Mouse (Mus musculus) left cerebral cortex, adult 2 months (tissue): ENCODE data around the gene Cryba4. TPM values are rescaled to one million over a fixed set of nuclear protein-coding genes. Genes with fewer than 3 reads are reported as not detected.
A peak's percentile ranks its signal among the peaks of the same experiment; 100 is the strongest.

ENCODE experiments used
- DNase-seq, 2 experiments: peaks; one replicate each; pipeline ENCODE4 v3.0.0; 2021 to 2022; ENCODE audit warnings: low spot score in 2 of 2, mixed read lengths in 1 of 2; ENCODE audit errors: extremely low spot score in 1 of 2
- H3K27ac ChIP-seq: fragments of 200-600 bp; 2 replicates; pipeline ENCODE4 v1.8.1; 2022
- H3K4me3 ChIP-seq: fragments of 200-600 bp; 2 replicates; pipeline ENCODE4 v1.8.1; 2022
- CTCF ChIP-seq: fragments of 200-600 bp; IDR thresholded peaks from 2 replicates; pipeline ENCODE4 v1.8.1; 2022; ENCODE audit warnings: antibody characterized with exemption, mild to moderate bottlenecking, moderate library complexity
- intact Hi-C: fragments of 180-260 bp; cut with DNase I; formaldehyde crosslinking; loops from one replicate; pipeline ENCODE4 v1.15.1; 2025
- long read RNA-seq, 2 experiments: library from polyadenylated mRNA; stranded (forward); transcript quantifications; one replicate each; pipeline ENCODE4 v2.0.0; 2021; ENCODE audit warnings: borderline mapping rate in 2 of 2
- total RNA-seq, 2 experiments: library from RNA; stranded (reverse); gene quantifications; 2 replicates each; pipeline ENCODE4 v1.2.3; 2021

The Cryba4 gene
- under 1 TPM in 1 of 2 experiments, not detected in 1; 0.49 TPM for total RNA-seq
- long read RNA-seq, experiment 1, partial matches to known transcripts, result 0 of 1 reads
- long read RNA-seq, experiment 1, other reads (novel, unspliced or antisense), result 1 of 1 reads
- long read RNA-seq, experiment 2, partial matches to known transcripts, result 0 of 1 reads
- long read RNA-seq, experiment 2, other reads (novel, unspliced or antisense), result 0 of 1 reads

- no peak within 1 kb of the TSS for H3K27ac ChIP-seq
- DNase-seq, result no peak
- intact Hi-C loops, result no loop called here
- TF ChIP-seq CTCF, result no peak
- H3K4me3 ChIP-seq, result no peak within 1 kb of the TSS
Observed at GRCm38 (mm10) chr5:112252400-112252799, at the start of gene Cryba4. TSS of gene Cryba4 (minus strand) at chr5:112252518.

- no peak for DNase-seq
- H3K4me3 ChIP-seq, result no peak overlapping the region
- H3K27ac ChIP-seq, result no peak overlapping the region
- TF ChIP-seq CTCF, result peak; percentile 8
- intact Hi-C loops, result no loop called here
Observed at GRCm38 (mm10) chr5:112301694-112302093, 49.4 kb upstream of the Cryba4 start.

DNA sequence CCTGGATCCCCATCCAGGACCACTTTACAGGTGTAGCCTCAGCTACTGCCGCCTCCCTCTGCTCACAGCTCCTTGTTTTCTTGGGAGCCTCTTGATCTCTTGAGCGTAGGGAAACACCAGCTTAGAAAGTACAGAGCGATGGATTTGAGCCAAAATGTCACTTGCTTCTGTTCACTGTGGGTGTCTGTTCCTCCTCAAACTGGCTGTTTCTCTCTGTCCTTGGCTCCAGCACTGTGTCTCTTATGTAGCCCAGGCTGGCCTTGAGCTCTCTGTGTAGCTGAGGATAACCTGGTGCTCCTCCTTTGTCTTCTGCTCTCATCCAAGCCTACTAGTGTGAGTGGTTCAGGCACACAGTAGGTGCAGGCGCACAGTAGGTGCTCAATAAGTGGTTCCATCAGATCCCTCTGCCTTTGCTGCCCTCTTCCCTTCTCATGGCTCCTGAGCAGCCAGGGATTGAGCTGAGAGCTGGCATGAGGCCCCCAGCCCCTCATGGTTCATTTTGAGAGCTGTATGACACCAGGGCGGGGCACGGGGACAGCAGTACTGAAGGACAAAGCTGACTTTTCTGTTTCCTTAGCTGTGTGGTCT is 48.5 kb upstream of the Cryba4 start:
- H3K4me3 ChIP-seq, result no peak overlapping the region
- DNase-seq, result no peak
- intact Hi-C loops, result no loop called here
- TF ChIP-seq CTCF, result no peak
- H3K27ac ChIP-seq, result no peak overlapping the region

GRCm38 (mm10) chr5:112300112-112300511 is 47.8 kb upstream of the Cryba4 start:
- no peak overlapping the region for H3K27ac ChIP-seq
- no peak for TF ChIP-seq CTCF
- intact Hi-C loops, result no loop called here
- H3K4me3 ChIP-seq, result no peak overlapping the region
- DNase-seq, result no peak

DNA sequence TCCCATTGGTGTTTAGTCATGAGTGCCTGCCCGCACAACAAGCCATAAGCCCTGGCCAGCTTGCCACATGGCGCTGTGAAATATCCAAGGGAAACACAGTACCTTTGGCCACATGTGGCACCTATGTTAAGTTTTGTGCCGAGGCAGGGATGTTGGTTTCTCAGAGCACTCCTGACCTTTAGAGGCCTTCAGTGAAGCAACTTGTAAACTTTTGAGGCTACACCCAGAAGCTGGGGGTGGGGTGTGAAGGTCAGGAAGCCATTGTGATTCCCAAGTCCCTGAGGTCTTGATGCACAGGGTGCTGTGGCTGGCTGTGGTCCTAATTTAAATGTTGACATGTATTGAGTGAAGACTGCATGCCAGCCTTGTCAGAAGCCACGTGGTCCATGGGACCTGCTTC is 47.1 kb upstream of the Cryba4 start:
- no peak overlapping the region for H3K27ac ChIP-seq
- TF ChIP-seq CTCF, result no peak
- intact Hi-C loops, result no loop called here

DNA sequence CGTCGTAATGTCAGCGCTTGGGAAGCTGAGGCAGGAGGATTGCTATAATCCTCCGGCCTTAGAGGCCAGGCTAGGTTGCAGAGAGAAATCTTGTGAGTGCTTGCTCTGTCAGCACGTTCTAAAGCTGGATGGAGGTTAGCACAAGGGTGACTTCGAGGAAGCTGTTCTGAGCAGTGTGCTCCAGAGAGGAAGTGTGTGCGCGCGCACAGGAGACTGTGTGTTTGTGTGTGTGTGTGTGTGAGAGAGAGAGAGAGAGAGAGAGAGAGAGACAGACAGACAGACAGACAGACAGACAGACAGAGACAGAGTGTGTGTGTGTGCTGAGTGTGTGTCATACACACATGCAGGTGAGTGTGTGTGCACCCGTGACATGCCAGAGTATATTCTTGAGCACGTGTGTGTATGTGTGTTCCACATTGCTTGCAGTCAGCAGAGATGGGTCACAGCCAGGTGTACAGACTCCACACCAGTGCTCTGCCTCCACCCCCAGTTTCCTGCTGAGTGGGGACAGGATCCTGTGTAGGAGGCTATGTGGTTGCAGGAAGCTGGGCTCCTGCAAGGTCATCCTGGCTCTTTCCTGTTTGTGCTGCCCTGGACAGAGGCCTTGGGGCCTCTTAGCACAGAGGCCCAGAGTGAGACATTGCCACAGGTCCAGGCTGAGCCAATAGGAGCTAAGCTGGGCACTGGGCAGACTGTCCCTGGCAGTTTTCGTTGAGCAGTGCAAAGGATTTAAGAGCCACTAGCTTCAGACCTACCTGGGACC is 46.1 kb upstream of the Cryba4 start:
- DNase-seq, result no peak
- Histone ChIP-seq H3K4me3 (no peak overlapping the region), H3K27ac (peak overlapping the region; percentile 3; the same call in 1 of the 2 replicates)
- TF ChIP-seq CTCF, result no peak
- intact Hi-C loops, result no loop called here

More for the DNA sequence above, 47.1 kb upstream of the Cryba4 start:
- DNase-seq, result no peak
- no peak overlapping the region for H3K4me3 ChIP-seq

DNA sequence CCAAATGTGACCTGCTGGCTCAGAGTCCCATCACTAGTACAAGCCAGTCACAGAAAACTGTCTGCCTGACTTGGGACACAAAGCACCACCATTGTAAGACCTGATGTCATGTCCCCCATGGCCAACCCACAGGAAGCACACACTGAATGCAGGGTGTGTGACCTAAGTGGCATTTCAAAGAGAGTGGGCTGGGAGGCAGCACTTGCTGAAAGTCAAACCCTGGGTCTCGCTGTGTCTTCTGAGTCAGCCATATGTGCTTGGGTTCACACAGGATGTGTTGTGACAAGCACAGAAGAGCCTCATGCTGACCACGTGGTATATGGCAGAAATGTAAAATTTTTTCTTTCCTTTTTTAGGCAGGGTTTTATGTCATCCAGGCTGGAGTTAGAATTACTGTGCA is 44.9 kb upstream of the Cryba4 start:
- no peak for DNase-seq
- Histone ChIP-seq H3K27ac (peak overlapping the region; percentile 32), H3K4me3 (no peak overlapping the region)
- intact Hi-C loops, result no loop called here
- no peak for TF ChIP-seq CTCF

GRCm38 (mm10) chr5:112296404-112297181 is 44.3 kb upstream of the Cryba4 start:
- intact Hi-C loops, result no loop called here

GRCm38 (mm10) chr5:112295564-112295963 is 43.2 kb upstream of the Cryba4 start:
- H3K27ac ChIP-seq, result no peak overlapping the region

More at GRCm38 (mm10) chr5:112296404-112297181, 44.3 kb upstream of the Cryba4 start:
- no peak for DNase-seq
- no peak for TF ChIP-seq CTCF
- peak overlapping the region; percentile 32; the same call in 1 of the 2 replicates for H3K27ac ChIP-seq
- H3K4me3 ChIP-seq, result no peak overlapping the region

GRCm38 (mm10) chr5:112295162-112295561 is 42.8 kb upstream of the Cryba4 start:
- no peak for TF ChIP-seq CTCF
- H3K4me3 ChIP-seq, result no peak overlapping the region
- no peak overlapping the region for H3K27ac ChIP-seq
- no peak for DNase-seq
- intact Hi-C loops, result no loop called here

More at GRCm38 (mm10) chr5:112295564-112295963, 43.2 kb upstream of the Cryba4 start:
- no peak overlapping the region for H3K4me3 ChIP-seq
- TF ChIP-seq CTCF, result no peak
- no peak for DNase-seq
- intact Hi-C loops, result no loop called here

DNA sequence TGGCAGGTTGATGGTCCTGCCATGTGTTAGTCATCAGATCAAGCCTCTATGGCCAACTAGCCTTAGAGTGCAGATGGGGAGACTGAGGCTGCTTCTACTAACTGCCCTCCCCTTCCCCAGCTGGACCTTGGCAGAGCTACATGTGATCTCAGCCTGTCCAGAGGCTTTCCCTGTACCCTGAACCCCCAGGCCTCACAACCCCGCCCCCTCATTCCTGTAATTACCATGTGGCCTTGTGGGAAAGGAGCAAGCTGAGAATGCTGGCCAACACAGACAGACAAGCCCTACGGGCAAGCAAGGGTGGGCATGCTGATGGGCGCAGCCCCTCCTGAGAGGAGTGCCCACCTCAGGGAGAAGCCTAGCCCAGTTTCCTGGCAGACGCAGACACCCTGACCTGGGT is 42.4 kb upstream of the Cryba4 start:
- no peak for DNase-seq
- Histone ChIP-seq H3K4me3 (no peak overlapping the region), H3K27ac (no peak overlapping the region)
- no peak for TF ChIP-seq CTCF
- intact Hi-C loops, result no loop called here

DNA sequence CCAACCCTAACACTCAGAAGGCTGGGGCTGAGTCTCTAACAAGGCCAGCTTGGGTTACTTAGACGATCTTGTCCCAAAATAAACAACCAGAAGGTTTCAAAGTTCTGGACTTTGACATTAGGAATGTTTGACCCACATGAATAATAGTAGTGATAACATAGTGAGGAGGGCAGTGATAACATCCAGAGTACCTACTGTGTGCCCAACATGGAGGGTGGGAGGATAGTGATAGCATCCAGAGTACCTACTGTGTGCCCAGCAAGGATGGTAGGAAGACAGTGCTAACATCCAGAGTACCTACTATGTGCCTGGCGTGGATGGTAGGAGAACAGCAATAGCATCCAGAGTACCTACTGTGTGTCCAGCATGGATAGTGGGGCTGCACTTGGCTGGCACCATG is 41.5 kb upstream of the Cryba4 start:
- no peak overlapping the region for H3K4me3 ChIP-seq
- DNase-seq, result no peak
- no peak for TF ChIP-seq CTCF
- no peak overlapping the region for H3K27ac ChIP-seq
- intact Hi-C loops, result no loop called here
